Mouse (Mus musculus) kidney, embryonic 14.5 days (tissue): ENCODE data around the gene 2310039H08Rik. TPM values are rescaled to one million over a fixed set of nuclear protein-coding genes. Genes with fewer than 3 reads are reported as not detected.

Experiments
- ATAC-seq: fragments of 200-750 bp; cut with Nextera tagmentation; 2 replicates; pipeline ENCODE4 v1.8.0; 2017; ENCODE audit warnings: moderate number of reproducible peaks, mild to moderate bottlenecking, moderate TSS enrichment, moderate library complexity; ENCODE audit not compliant: low FRiP score, low TSS enrichment
- H3K27ac ChIP-seq: fragments of 300-500 bp; sonication (generic); 2 replicates; pipeline ENCODE4 v1.5.1; 2014; ENCODE audit warnings: low read depth, mild to moderate bottlenecking, low read length, moderate library complexity, mixed read lengths
- H3K27me3 ChIP-seq: fragments of 300-500 bp; sonication (generic); 2 replicates; pipeline ENCODE4 v1.6.1; 2014; ENCODE audit warnings: mild to moderate bottlenecking, low read length; ENCODE audit not compliant: control insufficient read depth, insufficient read depth
- H3K36me3 ChIP-seq: fragments of 300-500 bp; sonication (generic); 2 replicates; pipeline ENCODE4 v1.6.1; 2014; ENCODE audit warnings: low read length, mixed read lengths; ENCODE audit not compliant: control insufficient read depth, insufficient read depth
- H3K4me1 ChIP-seq: fragments of 300-500 bp; sonication (generic); 2 replicates; pipeline ENCODE4 v1.6.1; 2014; ENCODE audit warnings: low read length, mixed read lengths; ENCODE audit not compliant: control insufficient read depth, insufficient read depth
- H3K4me2 ChIP-seq: fragments of 300-500 bp; sonication (generic); replicated peaks from 2 replicates; pipeline ENCODE4 v1.6.1; 2014; ENCODE audit warnings: low read depth, mild to moderate bottlenecking, low read length
- H3K4me3 ChIP-seq: fragments of 300-500 bp; sonication (generic); 2 replicates; pipeline ENCODE4 v1.5.1; 2014; ENCODE audit warnings: mild to moderate bottlenecking, low read length
- H3K9ac ChIP-seq: fragments of 300-500 bp; sonication (generic); 2 replicates; pipeline ENCODE4 v1.6.1; 2014; ENCODE audit warnings: low read depth, mild to moderate bottlenecking, low read length, moderate library complexity
- H3K9me3 ChIP-seq: fragments of 300-500 bp; sonication (generic); 2 replicates; pipeline ENCODE4 v1.6.1; 2016; ENCODE audit warnings: low read length; ENCODE audit not compliant: control insufficient read depth
- WGBS: fragments of 180-500 bp; shearing (Covaris S2); extraction: QIAGEN DNeasy Blood & Tissue Kit; methylation state at CpG from one replicate; pipeline ENCODE4 v1.1.7; 2014; 5-methylcytosine and 5-hydroxymethylcytosine counted together
- polyA plus RNA-seq: library from polyadenylated mRNA; unstranded; fragments of >200 nt; fragmentation: Nextera tagmentation; extraction: Ambion mirVana; gene quantifications from 2 replicates; pipeline ENCODE4 v1.2.1, GENCODE M21; 2014

Gene 2310039H08Rik
- polyA plus RNA-seq, 1 experiment from 2014 or later = 73.6 TPM

DNA sequence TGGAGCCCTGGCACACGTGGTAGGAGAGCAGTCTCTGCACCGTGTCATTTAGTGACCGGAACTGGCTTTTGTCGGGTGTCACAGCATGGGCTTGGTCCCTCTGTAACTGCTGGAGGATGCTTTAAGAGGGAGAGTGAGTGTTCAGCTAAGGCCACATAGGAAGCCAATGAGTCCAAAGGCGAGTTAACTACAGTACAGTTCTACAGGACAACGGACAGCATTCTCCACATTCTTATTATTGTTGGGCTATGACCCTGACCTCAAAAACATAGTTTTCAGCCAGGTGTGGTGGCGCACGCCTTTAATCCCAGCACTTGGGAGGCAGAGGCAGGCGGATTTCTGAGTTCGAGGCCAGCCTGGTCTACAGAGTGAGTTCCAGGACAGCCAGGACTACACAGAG is 35.9 kb downstream of the 2310039H08Rik start:
- Histone ChIP-seq H3K4me2 (no peak overlapping the region), H3K4me3 (no peak overlapping the region), H3K4me1 (no peaks in the 10 kb centered on the region), H3K27ac (no peak overlapping the region), H3K27me3 (no peaks in the 10 kb centered on the region), H3K36me3 (peaks cover 41% of the 10 kb centered on the region), H3K9me3 (no peaks in the 10 kb centered on the region), H3K9ac (no peak overlapping the region)
- 92% methylated on average over 10 of the region's 10 CpGs for WGBS
- ATAC-seq = no peak

- no peak overlapping the region for H3K27ac ChIP-seq
- no peaks in the 10 kb centered on the region for H3K4me1 ChIP-seq
- H3K27me3 ChIP-seq = no peaks in the 10 kb centered on the region
- no peak overlapping the region for H3K4me3 ChIP-seq
- H3K9me3 ChIP-seq = no peaks in the 10 kb centered on the region
- 88% methylated on average over 6 of the region's 6 CpGs for WGBS
- peaks cover 41% of the 10 kb centered on the region for H3K36me3 ChIP-seq
- ATAC-seq = no peak
- H3K4me2 ChIP-seq = no peak overlapping the region
- H3K9ac ChIP-seq = no peak overlapping the region
These were observed 36.8 kb downstream of the 2310039H08Rik start for GRCm38 (mm10) chr17:46809131-46809830.

DNA sequence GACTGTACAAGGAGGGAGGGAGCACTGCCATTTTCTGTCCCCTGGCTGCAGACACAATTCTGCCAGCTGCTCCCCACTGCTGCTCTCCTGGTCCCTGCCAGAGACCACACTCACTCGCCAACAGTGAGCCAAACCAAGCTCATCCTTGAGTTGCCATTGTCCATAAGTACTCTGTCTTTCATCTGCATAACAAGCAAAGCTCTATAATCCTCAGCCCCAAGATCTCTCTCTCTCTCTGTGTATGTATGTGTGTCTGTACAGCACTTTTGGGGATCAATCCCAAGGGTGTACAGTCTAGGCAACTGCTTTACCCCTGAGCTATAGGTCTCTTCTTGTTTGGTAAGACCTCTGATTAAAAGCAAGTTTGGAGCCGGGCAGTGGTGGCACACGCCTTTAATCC is 38.2 kb downstream of the 2310039H08Rik start:
- Histone ChIP-seq H3K27ac (no peak overlapping the region), H3K36me3 (peaks cover 41% of the 10 kb centered on the region), H3K4me3 (no peak overlapping the region), H3K27me3 (no peaks in the 10 kb centered on the region), H3K9me3 (no peaks in the 10 kb centered on the region), H3K4me1 (no peaks in the 10 kb centered on the region), H3K9ac (no peak overlapping the region), H3K4me2 (no peak overlapping the region)
- WGBS = 87% methylated on average over 3 of the region's 3 CpGs
- no peak for ATAC-seq

DNA sequence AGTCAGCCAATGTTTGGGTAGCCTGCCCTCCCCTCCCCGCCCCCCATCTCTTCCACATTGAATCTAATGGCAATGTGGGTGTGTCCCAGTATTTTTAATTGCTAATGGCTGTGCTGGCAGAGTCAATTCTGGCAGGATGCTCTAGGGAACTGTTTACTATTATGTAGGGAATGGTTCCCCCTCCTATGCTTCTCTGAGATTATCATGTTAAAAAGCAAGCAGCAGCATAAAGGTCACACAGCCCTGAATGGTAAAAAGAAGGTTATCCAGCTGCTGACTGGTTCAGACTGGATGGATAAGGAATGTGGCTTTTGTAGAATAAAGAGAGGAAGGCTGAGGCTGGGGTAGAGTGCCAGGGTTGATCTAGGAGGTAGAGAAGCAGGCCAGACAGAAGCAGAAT is 40.0 kb downstream of the 2310039H08Rik start:
- no peak for ATAC-seq
- H3K4me2 ChIP-seq = no peak overlapping the region
- H3K27me3 ChIP-seq = no peaks in the 10 kb centered on the region
- H3K9ac ChIP-seq = no peak overlapping the region
- H3K9me3 ChIP-seq = no peaks in the 10 kb centered on the region
- no peak overlapping the region for H3K27ac ChIP-seq
- 91% methylated on average over 1 of the region's 1 CpGs for WGBS
- H3K4me3 ChIP-seq = no peak overlapping the region
- H3K36me3 ChIP-seq = peaks cover 31% of the 10 kb centered on the region
- H3K4me1 ChIP-seq = no peaks in the 10 kb centered on the region

GRCm38 (mm10) chr17:46813637-46814036 is 41.2 kb downstream of the 2310039H08Rik start:
- Histone ChIP-seq H3K4me2 (no peak overlapping the region), H3K27ac (no peak overlapping the region), H3K9me3 (no peaks in the 10 kb centered on the region), H3K9ac (no peak overlapping the region), H3K4me3 (no peak overlapping the region), H3K36me3 (peaks cover 23% of the 10 kb centered on the region; the same call in 1 of the 2 replicates), H3K4me1 (no peaks in the 10 kb centered on the region), H3K27me3 (no peaks in the 10 kb centered on the region)
- 85% methylated on average over 8 of the region's 8 CpGs for WGBS
- ATAC-seq = no peak

GRCm38 (mm10) chr17:46814497-46814896 is 42.1 kb downstream of the 2310039H08Rik start:
- H3K27me3 ChIP-seq = no peaks in the 10 kb centered on the region
- H3K9me3 ChIP-seq = no peaks in the 10 kb centered on the region
- no peak overlapping the region for H3K9ac ChIP-seq
- H3K4me2 ChIP-seq = no peak overlapping the region
- H3K4me1 ChIP-seq = no peaks in the 10 kb centered on the region
- H3K36me3 ChIP-seq = peaks cover 18% of the 10 kb centered on the region; the same call in 1 of the 2 replicates
- H3K4me3 ChIP-seq = no peak overlapping the region
- no peak overlapping the region for H3K27ac ChIP-seq
- WGBS = 95% methylated on average over 6 of the region's 6 CpGs
- no peak for ATAC-seq

DNA sequence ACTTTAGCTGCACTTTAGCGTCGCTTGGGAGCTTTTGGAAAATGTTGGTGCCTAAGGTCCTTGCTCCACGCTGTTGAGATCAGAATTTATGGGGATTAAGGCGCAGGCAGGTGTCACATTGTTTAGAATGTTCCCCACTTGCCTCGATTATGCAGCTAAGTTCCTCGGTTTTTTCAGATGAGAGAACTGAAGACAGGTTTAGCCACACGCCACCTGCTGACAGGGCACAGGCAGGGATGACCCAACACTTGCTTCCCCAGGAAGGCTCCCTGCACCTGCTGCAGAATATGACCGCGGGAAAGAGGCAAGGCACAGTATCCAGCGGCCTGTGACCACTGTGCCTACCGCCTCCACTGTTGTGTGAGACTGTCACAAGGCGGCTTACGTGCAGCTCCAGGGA is 43.9 kb downstream of the 2310039H08Rik start:
- Histone ChIP-seq H3K27me3 (no peaks in the 10 kb centered on the region), H3K36me3 (peaks cover 13% of the 10 kb centered on the region; the same call in 1 of the 2 replicates), H3K4me1 (no peaks in the 10 kb centered on the region), H3K4me2 (no peak overlapping the region), H3K9ac (no peak overlapping the region), H3K9me3 (no peaks in the 10 kb centered on the region), H3K4me3 (no peak overlapping the region), H3K27ac (no peak overlapping the region)
- no peak for ATAC-seq
- 62% methylated on average over 13 of the region's 13 CpGs for WGBS

GRCm38 (mm10) chr17:46817734-46818158 is 45.3 kb downstream of the 2310039H08Rik start:
- no peaks in the 10 kb centered on the region for H3K27me3 ChIP-seq
- no peak overlapping the region for H3K9ac ChIP-seq
- no peak for ATAC-seq
- no peak overlapping the region for H3K4me3 ChIP-seq
- 89% methylated on average over 12 of the region's 12 CpGs for WGBS
- H3K9me3 ChIP-seq = no peaks in the 10 kb centered on the region
- no peak overlapping the region for H3K4me2 ChIP-seq
- no peak overlapping the region for H3K27ac ChIP-seq
- no peaks in the 10 kb centered on the region for H3K4me1 ChIP-seq
- H3K36me3 ChIP-seq = peaks cover 3% of the 10 kb centered on the region; the same call in 1 of the 2 replicates

- H3K27me3 ChIP-seq = no peaks in the 10 kb centered on the region
- H3K4me3 ChIP-seq = no peak overlapping the region
- no peak for ATAC-seq
- no peak overlapping the region for H3K9ac ChIP-seq
- H3K4me1 ChIP-seq = no peaks in the 10 kb centered on the region
- H3K36me3 ChIP-seq = peaks cover 17% of the 10 kb centered on the region; the same call in 1 of the 2 replicates
- H3K27ac ChIP-seq = no peak overlapping the region
- H3K9me3 ChIP-seq = no peaks in the 10 kb centered on the region
- H3K4me2 ChIP-seq = no peak overlapping the region
- WGBS = 92% methylated on average over 7 of the region's 7 CpGs
These were observed 48.2 kb downstream of the 2310039H08Rik start for GRCm38 (mm10) chr17:46820628-46821027.
